Mouse (Mus musculus): ENCODE measurements around the gene Eps8.

DNA sequence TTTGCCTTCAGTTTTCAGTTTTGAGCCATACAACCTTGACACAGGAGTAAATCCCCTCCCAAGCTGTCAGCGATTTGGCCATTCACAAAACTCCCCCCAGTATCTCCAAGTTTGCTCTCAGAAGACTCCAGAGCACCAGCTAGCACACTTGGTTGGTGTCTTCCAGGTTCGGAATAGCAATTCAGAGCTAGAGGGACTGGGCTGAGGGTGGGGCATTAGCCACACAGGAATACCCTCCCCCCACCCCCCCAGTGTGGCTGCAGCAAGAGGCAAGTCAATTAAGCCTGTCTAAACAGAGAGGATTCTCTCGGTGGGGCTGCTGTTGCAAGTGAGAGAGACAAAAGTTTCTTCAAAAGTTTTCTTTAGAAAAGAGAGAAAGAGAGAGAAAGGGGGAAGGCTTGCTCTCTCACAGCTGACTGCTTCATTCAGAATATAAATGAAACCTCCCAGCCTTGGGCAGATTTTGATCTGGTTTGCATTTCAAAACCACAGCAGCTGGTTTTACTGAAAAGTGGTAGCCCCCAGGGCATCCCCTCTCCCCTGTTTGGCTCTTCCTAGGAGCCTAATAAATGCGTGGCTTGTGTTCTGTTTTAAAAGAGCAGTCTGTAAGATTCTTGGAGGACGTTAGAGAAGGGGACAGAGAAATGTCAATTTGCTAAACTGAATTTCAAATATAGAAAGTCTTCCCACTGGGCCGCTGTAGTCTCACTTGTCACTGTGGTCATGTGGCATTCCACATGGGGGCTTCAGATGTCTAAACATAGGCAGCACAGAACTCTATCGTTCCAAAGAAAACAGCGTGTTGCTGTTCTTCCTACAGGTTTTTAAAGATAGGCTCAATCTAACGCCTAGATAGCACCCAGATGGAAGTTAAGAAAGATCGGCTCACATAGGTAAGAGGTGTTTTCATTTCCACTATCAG, 112.2 kb downstream of the Eps8 start:
- no peak for TF ChIP-seq POLR2A (IDR thresholded peaks at IDR 0.05; ENCODE audit: extremely low read depth, insufficient read depth, low read length)
- TF ChIP-seq CTCF (IDR thresholded peaks at IDR 0.05; ENCODE audit: extremely low read depth, insufficient read depth, low read length): no peak

Data from cortical plate, adult 2 months (tissue).